Comparison of ENCODE assay signal across 17 mouse cellular contexts in the genomic region with DNA sequence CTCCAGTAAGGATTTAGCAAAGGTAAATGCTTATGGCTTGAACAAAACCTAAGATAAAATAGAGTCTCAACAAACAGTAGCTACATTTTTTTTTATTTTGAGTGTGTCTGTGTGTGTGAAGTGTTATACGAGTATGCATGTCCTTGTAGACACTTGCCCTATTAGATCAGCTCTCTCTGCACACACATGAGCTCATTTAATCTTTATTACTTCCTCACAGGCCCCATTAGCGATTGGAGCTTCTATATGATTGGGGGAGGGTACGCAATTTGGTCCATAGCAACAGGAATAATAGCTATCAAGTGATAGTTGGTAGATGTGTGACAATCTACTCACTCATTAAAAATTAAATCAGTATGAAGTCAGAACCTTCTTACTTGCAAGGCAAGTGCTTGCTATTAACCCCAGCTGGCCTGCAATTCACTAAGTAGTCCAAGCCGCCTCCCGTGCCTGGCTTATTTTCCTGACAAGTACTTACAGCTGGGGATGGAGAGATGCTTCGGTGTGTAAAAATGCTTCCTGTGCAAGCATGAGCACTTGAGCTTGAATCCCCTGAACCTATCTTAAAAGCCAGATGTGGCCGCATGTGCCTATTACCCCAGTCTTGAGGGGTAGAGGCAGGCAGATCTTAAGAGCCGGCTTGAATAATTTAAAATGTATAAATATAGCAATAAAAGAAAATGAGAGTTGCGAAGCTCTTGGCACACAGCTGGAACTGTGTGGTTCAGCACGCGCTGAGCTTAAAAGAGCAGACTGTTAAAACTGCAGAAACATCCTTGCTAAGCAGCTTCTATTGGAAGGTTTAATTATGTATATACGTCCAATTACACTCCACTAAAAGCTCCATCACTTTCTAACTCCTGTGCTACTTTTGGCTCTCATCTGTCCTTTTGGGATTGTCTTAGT. TPM values are rescaled to one million over a fixed set of nuclear protein-coding genes. Genes with fewer than 3 reads are reported as not detected.
DNase-seq lines count a peak whose midpoint lies in the region; ATAC-seq and TF ChIP-seq lines count a peak whose summit lies in the region.
"Had no signal": no experiment of that assay in that cellular context is flagged by ENCODE, and none has a peak within 500 bp of the region (broad histone marks: within the 10 kb centered on the region; RNA-seq: fewer than 3 reads in every experiment).

No protein-coding gene starts in this region.

- no peaks in the 10 kb centered on the region for H3K36me3 ChIP-seq in embryonic facial prominence, embryonic 14.5 days (ENCODE audit: control insufficient read depth, insufficient read depth, low read length)
- no peaks in the 10 kb centered on the region for H3K36me3 ChIP-seq in limb, embryonic 14.5 days (ENCODE audit: control insufficient read depth, insufficient read depth, low read length)
- H3K36me3 ChIP-seq: heart, embryonic 13.5 days; neural tube, embryonic 12.5 days had no signal

- no peak for TF ChIP-seq CTCF in left cerebral cortex, adult 2 months (IDR thresholded peaks at IDR 0.05)

- intact Hi-C loops in left cerebral cortex, adult 2 months (cut with DNase I), result no loop called here

- H3K27ac ChIP-seq in embryonic facial prominence, embryonic 14.5 days (replicated peaks; ENCODE audit: low read depth, low read length), result no peak overlapping the region
- H3K27ac ChIP-seq in limb, embryonic 14.5 days (replicated peaks; ENCODE audit: low read depth, low read length), result no peak overlapping the region
- no peak overlapping the region for H3K27ac ChIP-seq in left cerebral cortex, adult 2 months
- H3K27ac ChIP-seq: heart, embryonic 13.5 days; kidney, postnatal 0 days; liver, embryonic 14.5 days; neural tube, embryonic 12.5 days had no signal

- H3K4me1 ChIP-seq in embryonic facial prominence, embryonic 14.5 days (ENCODE audit: control insufficient read depth, insufficient read depth, low read length), result 0 out of 2 replicates have a peak, but pooled peaks cover 1% of the 10 kb centered on the region
- H3K4me1 ChIP-seq in limb, embryonic 14.5 days (ENCODE audit: control insufficient read depth, insufficient read depth, low read length), result peaks cover 2% of the 10 kb centered on the region

- DNase-seq in frontal cortex, postnatal 36 days (ENCODE audit: low spot score in 2 of 2), result no peak
- peak; percentile 56 for DNase-seq in brain, adult 2 months (ENCODE audit: low read depth, low spot score)
- DNase-seq in embryonic facial prominence, embryonic 14.5 days (ENCODE audit: low spot score), result peak; percentile 36
- peak; percentile 42 for DNase-seq in limb, embryonic 14.5 days (ENCODE audit: low spot score)
- no peak for DNase-seq in cerebellum, adult 18-20 months
- DNase-seq in left cerebral cortex, adult 2 months (ENCODE audit: extremely low spot score in 1 of 2, low spot score in 2 of 2), result no peak
- DNase-seq: adrenal gland, adult 2 months; cerebellum, adult 2 months; heart, postnatal 36 days; layer of hippocampus, postnatal 36 days; thymus, postnatal 4 days had no signal

- TF ChIP-seq POLR2A in limb, embryonic 14.5 days (IDR thresholded peaks at IDR 0.05; ENCODE audit: borderline replicate concordance, extremely low read depth, insufficient read depth, insufficient read length), result no peak

- 69% methylated on average over 12 of the region's 12 CpGs for WGBS in embryonic facial prominence, embryonic 14.5 days
- 21% methylated on average over 12 of the region's 12 CpGs for WGBS in limb, embryonic 14.5 days

- peak; percentile 33 for ATAC-seq in frontal cortex, adult (ENCODE audit: low TSS enrichment)
- ATAC-seq in embryonic facial prominence, embryonic 14.5 days (ENCODE audit: low read depth), result no peak; the same call in 1 of the 2 replicates
- peak; percentile 76 for ATAC-seq in limb, embryonic 14.5 days (ENCODE audit: low FRiP score, low read depth)
- ATAC-seq: lung, postnatal 0 days had no signal

- H3K27me3 ChIP-seq in embryonic facial prominence, embryonic 14.5 days (replicated peaks; ENCODE audit: control insufficient read depth, insufficient read depth, low read length), result no peaks in the 10 kb centered on the region
- H3K27me3 ChIP-seq in limb, embryonic 14.5 days (ENCODE audit: control insufficient read depth, insufficient read depth, low read length), result no peaks in the 10 kb centered on the region
- H3K27me3 ChIP-seq: heart, embryonic 13.5 days; neural tube, embryonic 12.5 days had no signal

- H3K4me2 ChIP-seq in embryonic facial prominence, embryonic 14.5 days (ENCODE audit: low read depth, low read length), result no peak overlapping the region
- H3K4me2 ChIP-seq in limb, embryonic 14.5 days (replicated peaks; ENCODE audit: low read depth, low read length, severe bottlenecking), result no peak overlapping the region
- H3K4me2 ChIP-seq: heart, embryonic 13.5 days; neural tube, embryonic 12.5 days had no signal

- H3K9me3 ChIP-seq in embryonic facial prominence, embryonic 14.5 days (ENCODE audit: control insufficient read depth, low read length), result no peaks in the 10 kb centered on the region
- H3K9me3 ChIP-seq in limb, embryonic 14.5 days (ENCODE audit: control insufficient read depth, low read length), result no peaks in the 10 kb centered on the region
- H3K9me3 ChIP-seq: heart, embryonic 13.5 days; neural tube, embryonic 12.5 days had no signal

- no peak overlapping the region for H3K9ac ChIP-seq in embryonic facial prominence, embryonic 14.5 days (ENCODE audit: low read depth, low read length)
- no peak overlapping the region for H3K9ac ChIP-seq in limb, embryonic 14.5 days (ENCODE audit: low read depth, low read length, severe bottlenecking)
- H3K9ac ChIP-seq: heart, embryonic 13.5 days; liver, embryonic 14.5 days; neural tube, embryonic 12.5 days had no signal

- no peak overlapping the region for H3K4me3 ChIP-seq in embryonic facial prominence, embryonic 14.5 days (ENCODE audit: low read depth, low read length)
- H3K4me3 ChIP-seq in limb, embryonic 14.5 days (replicated peaks; ENCODE audit: low read length), result no peak overlapping the region
- H3K4me3 ChIP-seq in left cerebral cortex, adult 2 months, result no peak overlapping the region
- H3K4me3 ChIP-seq: heart, embryonic 13.5 days; neural tube, embryonic 12.5 days had no signal

RNA-seq across cellular contexts. Expression of a gene that starts 6.1 kb away (rescaled TPM):
- polyA plus RNA-seq in embryonic facial prominence, embryonic 14.5 days (2014; fragmentation: Nextera tagmentation; extraction: Ambion mirVana), result 35.9 and 37.1 TPM in 2 replicates
- polyA plus RNA-seq in limb, embryonic 14.5 days (2012; rRNA removed), result 30.5 and 30.7 TPM in 2 replicates
- 30.8 and 34.1 TPM in 2 replicates for polyA plus RNA-seq in limb, embryonic 14.5 days (2014; fragmentation: Nextera tagmentation; extraction: Ambion mirVana)
- 10 to 100 TPM; 53.9 to 54.6 TPM for total RNA-seq in left cerebral cortex, adult 2 months (2021)

RNA-seq across cellular contexts. Expression of a gene that starts 15.2 kb away (rescaled TPM):
- polyA plus RNA-seq in embryonic facial prominence, embryonic 14.5 days (2014; fragmentation: Nextera tagmentation; extraction: Ambion mirVana), result 0.51 and 0.58 TPM in 2 replicates
- 1.1 and 1.2 TPM in 2 replicates for polyA plus RNA-seq in limb, embryonic 14.5 days (2012; rRNA removed)
- 0.40 and 0.78 TPM in 2 replicates for polyA plus RNA-seq in limb, embryonic 14.5 days (2014; fragmentation: Nextera tagmentation; extraction: Ambion mirVana)
- 1 to 10 TPM; 6.7 to 7.1 TPM for total RNA-seq in left cerebral cortex, adult 2 months (2021)

Comparison
In these comparisons a context has a peak if more than half of its experiments do, and no peak if none do; other contexts are left out.
1. DNase-seq: peak in brain, adult 2 months (single experiment), embryonic facial prominence, embryonic 14.5 days (single experiment) and limb, embryonic 14.5 days (single experiment); none in frontal cortex, postnatal 36 days (0 of 2), cerebellum, adult 18-20 months (0 of 2) and left cerebral cortex, adult 2 months (0 of 2).